ENCODE assay signal across 12 mouse cellular contexts in the genomic region with DNA sequence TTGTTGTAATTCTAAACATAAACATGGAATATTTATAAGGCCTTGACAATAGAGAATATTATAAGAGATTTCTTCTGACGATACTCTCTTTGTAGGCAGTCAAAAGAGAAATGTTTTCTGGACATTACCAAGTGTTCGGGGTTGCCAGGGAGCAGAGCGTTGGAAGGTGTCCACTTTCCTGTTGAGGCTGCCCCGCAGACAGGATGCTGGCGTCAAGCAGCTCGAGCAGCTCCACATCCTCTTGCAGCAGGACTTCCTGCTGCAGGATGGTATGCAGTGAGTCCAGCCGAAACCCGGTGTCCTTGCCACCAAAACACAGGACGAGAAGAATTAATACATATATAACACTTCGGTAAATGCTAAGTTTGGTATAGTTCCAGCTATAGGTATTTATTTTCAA. TPM values are rescaled to one million over a fixed set of nuclear protein-coding genes. Genes with fewer than 3 reads are reported as not detected.
DNase-seq lines count a peak whose midpoint lies in the region; ATAC-seq and TF ChIP-seq lines count a peak whose summit lies in the region.
"Had no signal": no experiment of that assay in that cellular context is flagged by ENCODE, and none has a peak within 500 bp of the region (broad histone marks: within the 10 kb centered on the region; RNA-seq: fewer than 3 reads in every experiment).

No protein-coding gene starts in this region.

- ATAC-seq in heart, postnatal 0 days (ENCODE audit: insufficient read depth, low read depth): no peak; the same call in 1 of the 2 replicates
- ATAC-seq in lung, postnatal 0 days: peak; percentile 72
- no peak for ATAC-seq in stomach, postnatal 0 days (ENCODE audit: low FRiP score, low TSS enrichment)
- ATAC-seq: intestine, postnatal 0 days had no signal

- H3K36me3 ChIP-seq in heart, postnatal 0 days (replicated peaks; ENCODE audit: control insufficient read depth, insufficient read depth, low read length): peaks cover 85% of the 10 kb centered on the region
- peaks cover 12% of the 10 kb centered on the region; the same call in 1 of the 2 replicates for H3K36me3 ChIP-seq in lung, postnatal 0 days (ENCODE audit: insufficient read depth, low read length)
- peaks cover 20% of the 10 kb centered on the region for H3K36me3 ChIP-seq in stomach, postnatal 0 days (ENCODE audit: control insufficient read depth, insufficient read depth, low read length)

- H3K9me3 ChIP-seq in heart, postnatal 0 days (replicated peaks; ENCODE audit: control insufficient read depth, low read length): no peaks in the 10 kb centered on the region
- H3K9me3 ChIP-seq in lung, postnatal 0 days (ENCODE audit: low read length): no peaks in the 10 kb centered on the region
- no peaks in the 10 kb centered on the region for H3K9me3 ChIP-seq in stomach, postnatal 0 days (ENCODE audit: control insufficient read depth, low read length)
- H3K9me3 ChIP-seq: liver, embryonic 15.5 days; neural tube, embryonic 15.5 days; stomach, embryonic 15.5 days had no signal

- no peaks in the 10 kb centered on the region for H3K27me3 ChIP-seq in heart, postnatal 0 days (ENCODE audit: control insufficient read depth, insufficient read depth, low read length)
- no peaks in the 10 kb centered on the region for H3K27me3 ChIP-seq in lung, postnatal 0 days (replicated peaks; ENCODE audit: insufficient read depth, low read length)
- no peaks in the 10 kb centered on the region for H3K27me3 ChIP-seq in stomach, postnatal 0 days (ENCODE audit: control insufficient read depth, insufficient read depth, low read length)
- H3K27me3 ChIP-seq: liver, embryonic 15.5 days; neural tube, embryonic 15.5 days; stomach, embryonic 15.5 days had no signal

- H3K27ac ChIP-seq in heart, postnatal 0 days (ENCODE audit: low read depth): no peak overlapping the region
- H3K27ac ChIP-seq in lung, postnatal 0 days (ENCODE audit: low read length): no peak overlapping the region
- H3K27ac ChIP-seq in stomach, postnatal 0 days (replicated peaks): no peak overlapping the region
- H3K27ac ChIP-seq: liver, embryonic 15.5 days; neural tube, embryonic 15.5 days; stomach, embryonic 15.5 days had no signal

- no peak for TF ChIP-seq EP300 in heart, postnatal 0 days (IDR thresholded peaks at IDR 0.05; ENCODE audit: low read depth)
- peak; percentile 30; the same call in 1 of the 2 replicates for TF ChIP-seq EP300 in lung, postnatal 0 days (IDR thresholded peaks at IDR 0.05)
- TF ChIP-seq EP300 in stomach, postnatal 0 days (optimal IDR thresholded peaks at IDR 0.05): no peak

- DNase-seq in heart, adult 8-10 months (ENCODE audit: low spot score): peak; percentile 16
- no peak for DNase-seq in heart, postnatal 25 days (ENCODE audit: low spot score)
- DNase-seq in adrenal gland, postnatal 25 days: peak; percentile 13
- DNase-seq in heart, postnatal 0 days (ENCODE audit: low spot score): peak; percentile 23
- peak; percentile 33 for DNase-seq in lung, postnatal 0 days (ENCODE audit: low spot score)
- DNase-seq in stomach, postnatal 0 days (ENCODE audit: low spot score): no peak
- no peak for DNase-seq in gastrocnemius, postnatal 4 days (ENCODE audit: low spot score in 2 of 2)
- DNase-seq in T-cell, adult 2 months (ENCODE audit: low spot score): no peak

- no peak overlapping the region for H3K4me2 ChIP-seq in heart, postnatal 0 days (ENCODE audit: low read depth, low read length)
- H3K4me2 ChIP-seq in lung, postnatal 0 days (replicated peaks; ENCODE audit: low read depth, low read length): no peak overlapping the region
- H3K4me2 ChIP-seq in stomach, postnatal 0 days (replicated peaks; ENCODE audit: low read depth): no peak overlapping the region
- H3K4me2 ChIP-seq: liver, embryonic 15.5 days; neural tube, embryonic 15.5 days; stomach, embryonic 15.5 days had no signal

- 64% methylated on average over 10 of the region's 10 CpGs for WGBS in heart, postnatal 0 days
- 63% methylated on average over 10 of the region's 10 CpGs for WGBS in lung, postnatal 0 days
- 88% methylated on average over 10 of the region's 10 CpGs for WGBS in stomach, postnatal 0 days

- no peak overlapping the region for H3K4me3 ChIP-seq in heart, postnatal 0 days (ENCODE audit: low read depth, low read length)
- H3K4me3 ChIP-seq in lung, postnatal 0 days (ENCODE audit: low read depth, low read length): no peak overlapping the region
- no peak overlapping the region for H3K4me3 ChIP-seq in stomach, postnatal 0 days (ENCODE audit: low read depth, low read length)
- H3K4me3 ChIP-seq: liver, embryonic 15.5 days; neural tube, embryonic 15.5 days; stomach, embryonic 15.5 days had no signal

- no peaks in the 10 kb centered on the region for H3K4me1 ChIP-seq in heart, postnatal 0 days (ENCODE audit: control insufficient read depth, insufficient read depth)
- no peaks in the 10 kb centered on the region for H3K4me1 ChIP-seq in lung, postnatal 0 days (ENCODE audit: insufficient read depth, low read depth, low read length)
- no peaks in the 10 kb centered on the region for H3K4me1 ChIP-seq in stomach, postnatal 0 days (replicated peaks; ENCODE audit: control insufficient read depth, insufficient read depth)
- H3K4me1 ChIP-seq: liver, embryonic 15.5 days; neural tube, embryonic 15.5 days; stomach, embryonic 15.5 days had no signal

- TF ChIP-seq CTCF in heart, postnatal 0 days (IDR thresholded peaks at IDR 0.05; ENCODE audit: low read depth): no peak
- no peak for TF ChIP-seq CTCF in lung, postnatal 0 days (IDR thresholded peaks at IDR 0.05)
- no peak for TF ChIP-seq CTCF in stomach, postnatal 0 days (IDR thresholded peaks at IDR 0.05; ENCODE audit: low read depth)

- no peak overlapping the region for H3K9ac ChIP-seq in heart, postnatal 0 days (replicated peaks; ENCODE audit: low read depth, low read length)
- no peak overlapping the region for H3K9ac ChIP-seq in lung, postnatal 0 days (replicated peaks; ENCODE audit: low read depth)
- H3K9ac ChIP-seq in stomach, postnatal 0 days (ENCODE audit: low read length): no peak overlapping the region
- H3K9ac ChIP-seq: liver, embryonic 15.5 days; neural tube, embryonic 15.5 days; stomach, embryonic 15.5 days had no signal

- intact Hi-C loops in heart, postnatal 25 days (cut with DNase I): no loop called here

RNA-seq across cellular contexts. Expression of a gene that starts 35.4 kb away (rescaled TPM):
- total RNA-seq in heart, adult 8-10 months (2022): 10 to 100 TPM; 38.7 to 42.8 (median 41.4) TPM
- total RNA-seq in heart, postnatal 25 days (2021): 10 to 100 TPM; 38.1 to 40.4 TPM
- 16.8 and 24.9 TPM in 2 replicates for total RNA-seq in adrenal gland, postnatal 25 days (2021)
- total RNA-seq in heart, postnatal 0 days (2014; rRNA removed; ENCODE audit: low replicate concordance): 20.8 and 23.8 TPM in 2 replicates
- 21.9 and 25.8 TPM in 2 replicates for polyA plus RNA-seq in heart, postnatal 0 days (2015; fragmentation: Nextera tagmentation; extraction: Ambion mirVana)
- 14.3 and 17.7 TPM in 2 replicates for polyA plus RNA-seq in lung, postnatal 0 days (2015; fragmentation: Nextera tagmentation; extraction: Ambion mirVana)
- 13.2 and 14.5 TPM in 2 replicates for polyA plus RNA-seq in stomach, postnatal 0 days (2015; fragmentation: Nextera tagmentation; extraction: Ambion mirVana)
- 10 to 100 TPM; 30.4 to 40.6 TPM for total RNA-seq in gastrocnemius, postnatal 4 days (2021)

RNA-seq across cellular contexts. Expression of a gene that starts 35.6 kb away (rescaled TPM):
- 1 to 10 TPM; 5.4 to 6.2 (median 5.7) TPM for total RNA-seq in heart, adult 8-10 months (2022)
- total RNA-seq in heart, postnatal 25 days (2021): 1 to 10 TPM; 5.6 to 6.3 TPM
- total RNA-seq in adrenal gland, postnatal 25 days (2021): 6.3 and 8.4 TPM in 2 replicates
- total RNA-seq in heart, postnatal 0 days (2014; rRNA removed; ENCODE audit: low replicate concordance): 2.7 and 3.6 TPM in 2 replicates
- 1.3 and 1.4 TPM in 2 replicates for polyA plus RNA-seq in heart, postnatal 0 days (2015; fragmentation: Nextera tagmentation; extraction: Ambion mirVana)
- 3.2 and 4.1 TPM in 2 replicates for polyA plus RNA-seq in lung, postnatal 0 days (2015; fragmentation: Nextera tagmentation; extraction: Ambion mirVana)
- polyA plus RNA-seq in stomach, postnatal 0 days (2015; fragmentation: Nextera tagmentation; extraction: Ambion mirVana): 1.7 and 2.2 TPM in 2 replicates
- total RNA-seq in gastrocnemius, postnatal 4 days (2021): 1 to 10 TPM; 2.1 to 3.6 TPM

Comparison
In these comparisons a context has a peak if more than half of its experiments do, and no peak if none do; other contexts are left out.
1. DNase-seq: peak in heart, adult 8-10 months (single experiment), adrenal gland, postnatal 25 days (single experiment), heart, postnatal 0 days (single experiment) and lung, postnatal 0 days (single experiment); none in heart, postnatal 25 days (single experiment), stomach, postnatal 0 days (single experiment), gastrocnemius, postnatal 4 days (0 of 2) and T-cell, adult 2 months (single experiment).